Mouse (Mus musculus) testis, postnatal 14 days (tissue): Measurements from ENCODE around the gene Ptprc.

Experiments used
- DNase-seq: peaks from one replicate; pipeline ENCODE4 v3.0.0; 2021; ENCODE audit warnings: low spot score

Gene Ptprc

GRCm38 (mm10) chr1:138037484-138037883 lies 138.0 kb downstream of the Ptprc start:
- no peak for DNase-seq

DNA sequence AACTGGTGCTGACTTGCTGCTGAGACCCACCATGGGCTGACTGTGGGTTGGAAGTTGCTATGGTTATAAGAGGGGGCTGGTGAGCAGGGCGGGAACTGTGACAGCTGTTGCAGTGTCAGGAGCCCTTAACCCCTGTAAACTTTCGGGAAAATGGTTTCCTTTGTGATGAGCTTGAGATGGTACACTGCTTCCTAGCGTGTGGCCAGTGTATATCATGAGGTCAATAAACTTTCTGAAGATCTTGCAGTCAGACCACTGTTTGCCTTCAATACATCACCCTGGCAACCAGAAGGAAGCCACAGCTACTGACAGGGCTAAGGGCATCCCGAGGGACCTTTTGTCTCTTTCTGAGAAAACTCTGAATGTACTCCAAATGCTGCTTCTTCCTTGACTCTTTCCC lies 145.9 kb downstream of the Ptprc start:
- DNase-seq = no peak

DNA sequence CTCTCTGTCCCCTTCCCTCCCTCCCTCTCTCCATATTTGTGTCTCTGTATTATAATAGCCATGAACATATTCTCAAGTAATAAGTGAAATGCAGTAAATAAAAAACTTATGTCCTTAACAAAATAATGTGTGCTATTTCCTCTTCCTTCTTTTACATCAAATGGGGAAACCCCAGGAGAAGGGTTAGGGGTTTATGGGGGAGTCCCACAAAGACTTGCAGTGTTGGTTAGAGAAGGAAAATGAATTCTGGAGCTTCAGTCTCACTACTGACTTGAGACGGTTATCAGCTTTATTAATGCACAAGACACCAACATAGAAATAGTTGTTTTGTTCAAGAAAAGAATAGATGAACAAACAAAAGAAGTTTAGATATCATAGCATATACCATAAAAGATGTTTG lies 150.2 kb downstream of the Ptprc start:
- DNase-seq = no peak

DNA sequence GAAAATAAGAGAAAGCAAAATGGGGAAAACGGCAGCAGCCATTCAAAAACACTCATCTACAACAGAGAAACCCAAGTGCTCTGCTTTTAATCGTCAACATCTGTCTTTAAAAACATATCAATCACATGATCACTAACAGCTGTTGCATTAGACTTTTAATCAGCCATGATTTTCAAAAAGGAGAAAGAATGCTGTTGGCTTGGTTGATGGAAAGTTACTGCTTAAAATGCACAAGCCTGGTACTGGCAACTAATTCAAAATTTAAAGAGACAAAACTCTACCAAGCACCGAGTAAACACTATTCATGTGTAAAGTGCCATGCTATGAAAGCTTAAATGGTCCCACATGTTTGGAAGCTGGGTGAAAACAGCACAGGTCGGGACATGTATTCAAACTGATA lies 151.9 kb downstream of the Ptprc start:
- no peak for DNase-seq

DNA sequence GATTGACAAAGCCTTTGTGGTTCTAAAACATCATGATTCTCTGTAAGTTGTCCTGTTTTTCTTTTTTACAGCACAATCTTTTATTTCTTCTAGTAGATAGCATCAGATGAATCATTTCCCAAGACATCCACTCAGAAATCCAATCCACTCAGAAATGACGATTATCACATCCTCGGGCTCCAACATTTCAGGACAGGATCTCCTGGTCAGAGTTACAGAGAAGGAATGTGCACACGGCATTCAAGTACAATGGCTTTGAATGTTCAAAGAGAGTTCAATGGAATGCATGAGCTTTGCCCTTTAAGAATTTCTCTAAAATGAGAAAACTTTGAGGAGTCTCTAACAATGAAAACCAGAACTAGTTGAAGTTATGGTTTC lies 152.6 kb downstream of the Ptprc start:
- no peak for DNase-seq

- DNase-seq = no peak
Measured at GRCm38 (mm10) chr1:138021962-138022917, 153.3 kb downstream of the Ptprc start.
